Mouse (Mus musculus): Measurements from ENCODE around the gene Dnajc17. TPM values are rescaled to one million over a fixed set of nuclear protein-coding genes. Genes with fewer than 3 reads are reported as not detected.
A peak's percentile ranks its signal among the peaks of the same experiment; 100 is the strongest.

Gene Dnajc17
- total and polyA plus RNA-seq, 3 experiments = 14.7 to 15.8 TPM; not detected in 1

DNA sequence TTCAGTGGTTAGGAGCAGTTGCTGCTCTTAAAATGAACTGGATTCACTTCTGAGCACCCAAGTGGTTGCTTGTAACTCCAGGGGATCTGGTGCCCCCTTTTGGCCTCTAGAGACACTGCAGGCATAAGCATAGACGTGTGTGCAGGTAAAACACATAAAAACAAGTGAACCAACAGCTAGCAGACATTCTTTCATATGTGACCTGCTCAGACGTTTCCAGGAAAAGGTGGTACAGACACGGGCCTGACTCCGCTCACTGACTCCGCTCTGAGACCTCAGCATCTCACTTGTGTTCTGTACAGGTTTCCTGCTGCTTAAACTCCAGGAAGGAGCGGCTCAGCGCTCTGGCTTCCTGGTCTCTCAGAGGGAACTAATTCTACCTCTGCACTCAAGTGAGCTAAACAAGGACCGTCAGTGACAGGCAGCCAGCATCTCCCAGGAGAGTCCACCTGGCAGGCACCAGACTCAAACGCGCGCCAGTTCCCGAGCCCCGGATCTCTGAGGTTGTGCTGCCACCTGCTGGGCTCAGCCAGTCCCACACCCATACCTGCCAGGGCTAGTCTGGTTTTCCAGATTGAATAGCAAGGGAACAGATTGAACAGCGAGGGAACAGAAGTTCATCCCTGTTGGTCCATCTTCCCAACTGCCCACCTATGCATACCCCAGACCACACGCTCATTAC is 19.4 kb downstream of the Dnajc17 start:
- no peak overlapping the region for H3K27ac ChIP-seq (ENCODE audit: control insufficient read depth, low read depth, low read length)
- peak overlapping the region; percentile 43; the same call in 1 of the 2 replicates for H3K9ac ChIP-seq (ENCODE audit: control insufficient read depth, low read depth, low read length, poor library complexity, severe bottlenecking)
- H3K79me2 ChIP-seq (ENCODE audit: control insufficient read depth, insufficient read depth, low read length, poor library complexity) = peaks cover 2% of the 10 kb centered on the region; the same call in 1 of the 2 replicates
- H3K27me3 ChIP-seq (ENCODE audit: control insufficient read depth in 1 of 2, insufficient read depth in 2 of 2, low read length in 2 of 2) = no peaks in the 10 kb centered on the region
- DNase-seq (ENCODE audit: low read depth, low spot score) = peak; percentile 89
- no peaks in the 10 kb centered on the region for H3K36me3 ChIP-seq (ENCODE audit: control insufficient read depth in 1 of 2, insufficient read depth in 2 of 2, low read length in 2 of 2)
- peaks cover 1 to 3% of the 10 kb centered on the region in 2 experiments; a peak in 2 of 4 replicates for H3K4me1 ChIP-seq (ENCODE audit: control insufficient read depth in 1 of 2, insufficient read depth in 2 of 2, low read length in 2 of 2)
- peak overlapping the region; percentile 32 to 66 for H3K4me3 ChIP-seq (ENCODE audit: control insufficient read depth in 1 of 2, insufficient read depth in 1 of 2, low read depth in 2 of 2, low read length in 2 of 2)
- peak; percentile 39; the same call in 1 of the 2 replicates for TF ChIP-seq ZNF384 (IDR thresholded peaks at IDR 0.05; ENCODE audit: low read depth, low read length)
- no peak for TF ChIP-seq NELFE (IDR thresholded peaks at IDR 0.05; ENCODE audit: low read depth, low read length)
- TF ChIP-seq ZC3H11A (IDR thresholded peaks at IDR 0.05; ENCODE audit: low read depth, low read length) = peak; percentile 93
- peak; percentile 86 for TF ChIP-seq SMC3 (IDR thresholded peaks at IDR 0.05; ENCODE audit: low read depth, low read length)
- TF ChIP-seq KAT2A (conservative IDR thresholded peaks at IDR 0.05; ENCODE audit: low read depth, low read length) = no peak
- TF ChIP-seq TCF12 (IDR thresholded peaks at IDR 0.05; ENCODE audit: low read depth, low read length) = no peak
- peak; percentile 93 for TF ChIP-seq RAD21 (IDR thresholded peaks at IDR 0.05; ENCODE audit: low read depth, low read length)
- TF ChIP-seq MAZ (IDR thresholded peaks at IDR 0.05; ENCODE audit: low read depth, low read length) = 0 out of 2 replicates have a peak, but pooled peaks have one; percentile 38
- peak; percentile 86 to 97 (median 90) for TF ChIP-seq CTCF (IDR thresholded peaks at IDR 0.05 in 2 of 3, conservative IDR thresholded peaks at IDR 0.05 in 1 of 3; ENCODE audit: control insufficient read depth in 1 of 3, insufficient read depth in 1 of 3, low read depth in 2 of 3, low read length in 3 of 3, poor library complexity in 1 of 3, severe bottlenecking in 1 of 3)
- no peak for TF ChIP-seq TBP (IDR thresholded peaks at IDR 0.05; ENCODE audit: low read depth, low read length)
- no peak for TF ChIP-seq ELF1 (IDR thresholded peaks at IDR 0.05; ENCODE audit: low read depth, low read length)
- TF ChIP-seq SIN3A (IDR thresholded peaks at IDR 0.05; ENCODE audit: low read length) = peak; percentile 38; the same call in 1 of the 2 replicates
- TF ChIP-seq MYC (IDR thresholded peaks at IDR 0.05; ENCODE audit: low read depth, low read length) = 0 out of 2 replicates have a peak, but pooled peaks have one; percentile 19
- H3K9me3 ChIP-seq (replicated peaks; ENCODE audit: insufficient read depth, low read length) = no peaks in the 10 kb centered on the region

- Histone ChIP-seq H3K79me2 (ENCODE audit: control insufficient read depth, insufficient read depth, low read length, poor library complexity) (no peaks in the 10 kb centered on the region), H3K9me3 (replicated peaks; ENCODE audit: insufficient read depth, low read length) (no peaks in the 10 kb centered on the region), H3K4me3 (ENCODE audit: control insufficient read depth in 1 of 2, insufficient read depth in 1 of 2, low read depth in 2 of 2, low read length in 2 of 2) (no peak overlapping the region), H3K4me1 (ENCODE audit: control insufficient read depth in 1 of 2, insufficient read depth in 2 of 2, low read length in 2 of 2) (no peaks in the 10 kb centered on the region), H3K27me3 (ENCODE audit: control insufficient read depth in 1 of 2, insufficient read depth in 2 of 2, low read length in 2 of 2) (no peaks in the 10 kb centered on the region), H3K9ac (ENCODE audit: control insufficient read depth, low read depth, low read length, poor library complexity, severe bottlenecking) (no peak overlapping the region), H3K27ac (ENCODE audit: control insufficient read depth, low read depth, low read length) (no peak overlapping the region), H3K36me3 (ENCODE audit: control insufficient read depth in 1 of 2, insufficient read depth in 2 of 2, low read length in 2 of 2) (no peaks in the 10 kb centered on the region)
- DNase-seq (ENCODE audit: low read depth, low spot score) = no peak
- TF ChIP-seq GABPA (IDR thresholded peaks at IDR 0.05; ENCODE audit: low read depth, low read length) (no peak), TCF12 (IDR thresholded peaks at IDR 0.05; ENCODE audit: low read depth, low read length) (no peak), SIN3A (IDR thresholded peaks at IDR 0.05; ENCODE audit: low read length) (no peak), BHLHE40 (IDR thresholded peaks at IDR 0.05; ENCODE audit: borderline replicate concordance, low read depth, low read length) (no peak), POLR2AphosphoS2 (IDR thresholded peaks at IDR 0.05; ENCODE audit: low read length) (no peak), ZC3H11A (IDR thresholded peaks at IDR 0.05; ENCODE audit: low read depth, low read length) (no peak), TAL1 (IDR thresholded peaks at IDR 0.05; ENCODE audit: low read length) (no peak), MAX (IDR thresholded peaks at IDR 0.05; ENCODE audit: low read length) (no peak), CHD2 (IDR thresholded peaks at IDR 0.05; ENCODE audit: low read length) (no peak), NELFE (IDR thresholded peaks at IDR 0.05; ENCODE audit: low read depth, low read length) (no peak), RAD21 (IDR thresholded peaks at IDR 0.05; ENCODE audit: low read depth, low read length) (no peak)
Observed at GRCm38 (mm10) chr2:119182914-119183313, 25.7 kb downstream of the Dnajc17 start.

All from MEL (cell line).